Mouse (Mus musculus): ENCODE data around the gene Olfr675.
"Not testable (repeated sequence)": the region's sequence is repeated elsewhere in the genome, so short reads cannot be mapped to it uniquely, and the experiment has no call there.

GRCm38 (mm10) chr7:105033836-105034235 is 5.6 kb upstream of the Olfr675 start:
- TF ChIP-seq CTCF (IDR thresholded peaks at IDR 0.05); EP300 (IDR thresholded peaks at IDR 0.05; ENCODE audit: insufficient read depth, low read depth, low read length): not testable (repeated sequence)
